Mouse (Mus musculus) c-Kit-positive CD71-positive TER-119-negative erythroid progenitor cells, embryonic 14.5 days (primary cell): Measurements from ENCODE around the gene Fuca2.
"Not testable (repeated sequence)": the region's sequence is repeated elsewhere in the genome, so short reads cannot be mapped to it uniquely, and the experiment has no call there.

Experiments
- DNase-seq: peaks from one replicate; pipeline ENCODE4 v3.0.0-alpha.2; 2013; ENCODE audit warnings: low read depth

The Fuca2 gene

DNA sequence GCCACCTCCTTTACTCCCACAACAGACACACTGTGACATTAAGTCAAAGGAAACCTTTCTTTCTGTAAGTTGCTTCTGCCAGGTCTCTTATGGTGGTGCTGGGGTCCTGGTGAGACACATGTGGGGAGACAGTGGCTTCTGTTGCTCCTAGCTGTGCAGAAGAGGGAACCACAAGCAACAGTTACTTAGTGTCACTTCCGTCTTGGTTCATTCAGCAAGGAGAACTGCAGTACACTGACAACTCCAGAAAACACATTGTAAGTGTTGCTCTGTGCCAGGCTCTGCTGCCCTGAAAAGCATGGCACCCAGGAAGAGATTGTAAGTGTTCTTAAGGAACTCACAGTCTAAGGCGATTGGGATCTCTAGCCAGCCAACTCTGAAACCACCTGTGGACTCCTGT, at the start of gene Fuca2:
TSS of gene Fuca2 (plus strand) at position 210 of the 400 bp plus-strand sequence.
- DNase-seq, result no peak

- no peak for DNase-seq
These were observed 47.7 kb upstream of the Fuca2 start for GRCm38 (mm10) chr10:13451640-13452039.

DNA sequence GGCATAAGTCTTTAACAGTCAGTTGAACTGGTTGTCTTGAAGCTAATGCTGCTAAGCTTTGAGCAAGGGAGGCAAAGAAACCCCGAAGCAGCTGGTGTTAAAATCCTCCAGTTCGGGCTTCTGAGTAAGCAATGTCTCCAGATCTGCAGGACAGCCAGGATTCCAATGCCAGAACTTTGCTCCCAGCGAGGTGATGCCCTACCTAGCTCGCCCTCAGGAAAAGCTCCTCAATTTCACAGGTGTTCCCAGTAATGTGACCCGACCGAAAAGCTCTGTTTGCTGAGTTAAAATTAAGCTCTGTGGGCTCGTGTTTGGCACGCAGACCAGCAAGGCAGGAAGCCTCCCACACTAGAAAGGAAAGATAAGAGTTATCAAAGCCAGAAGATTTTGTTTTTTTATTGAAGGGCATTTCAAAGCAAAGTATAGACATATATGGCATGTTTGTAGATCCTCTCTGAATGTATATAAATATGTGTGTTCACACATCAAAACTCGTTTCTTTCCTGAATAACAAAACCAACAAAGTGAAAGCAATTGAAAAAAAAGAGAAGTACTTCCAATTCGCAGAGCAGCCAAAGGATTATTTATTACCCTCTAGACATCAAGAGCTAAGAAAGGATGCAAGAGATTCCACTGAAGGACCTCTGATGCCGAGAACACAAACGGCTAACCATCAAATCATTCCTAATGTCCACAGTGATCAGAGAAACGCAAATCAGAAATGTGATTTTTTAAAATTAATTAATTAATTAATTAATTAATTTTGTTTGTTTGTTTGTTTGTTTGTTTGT, 45.9 kb upstream of the Fuca2 start:
- DNase-seq, result no peak

DNA sequence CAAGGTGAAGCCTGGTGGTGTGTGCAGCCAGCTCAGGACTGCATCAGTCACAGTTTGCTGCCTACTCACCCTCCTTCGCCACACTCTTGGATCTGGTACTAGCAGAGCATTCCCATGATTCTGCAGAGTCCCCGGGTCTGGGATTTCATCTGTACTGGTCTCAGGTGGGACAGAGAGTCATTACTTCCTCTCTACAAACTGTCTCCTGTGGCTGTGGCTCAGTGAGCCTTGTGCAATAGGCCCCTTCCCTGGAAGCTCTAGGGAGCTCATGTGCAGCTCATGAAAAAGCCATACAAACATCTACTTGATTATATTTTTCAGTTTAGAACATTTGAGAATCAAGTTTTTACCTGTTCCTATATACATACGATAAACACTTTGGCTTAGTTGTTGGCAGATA, 35.0 kb upstream of the Fuca2 start:
- DNase-seq, result not testable (repeated sequence)

DNA sequence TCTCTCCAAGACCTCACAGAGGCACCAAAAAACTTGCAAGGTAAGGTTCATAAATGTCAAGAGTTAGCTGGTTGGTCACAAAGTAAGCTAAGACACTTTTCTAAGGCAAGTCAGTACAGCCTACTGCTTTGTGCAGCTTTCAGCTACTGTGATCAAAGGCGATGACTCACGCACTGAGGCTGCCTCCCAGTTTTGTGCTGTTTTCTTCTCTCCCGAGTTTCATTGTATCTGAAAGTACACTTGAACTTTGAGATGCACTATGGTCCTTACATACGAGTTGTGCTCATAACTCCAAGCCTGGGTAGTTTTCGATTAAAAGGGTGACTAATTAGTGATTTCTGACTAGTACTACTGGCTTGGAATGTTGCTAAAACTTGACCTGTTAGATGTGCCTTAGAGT, 32.4 kb upstream of the Fuca2 start:
- no peak for DNase-seq

GRCm38 (mm10) chr10:13468025-13468529, 31.3 kb upstream of the Fuca2 start:
- not testable (repeated sequence) for DNase-seq

GRCm38 (mm10) chr10:13470236-13470635, 29.1 kb upstream of the Fuca2 start:
- no peak for DNase-seq

DNA sequence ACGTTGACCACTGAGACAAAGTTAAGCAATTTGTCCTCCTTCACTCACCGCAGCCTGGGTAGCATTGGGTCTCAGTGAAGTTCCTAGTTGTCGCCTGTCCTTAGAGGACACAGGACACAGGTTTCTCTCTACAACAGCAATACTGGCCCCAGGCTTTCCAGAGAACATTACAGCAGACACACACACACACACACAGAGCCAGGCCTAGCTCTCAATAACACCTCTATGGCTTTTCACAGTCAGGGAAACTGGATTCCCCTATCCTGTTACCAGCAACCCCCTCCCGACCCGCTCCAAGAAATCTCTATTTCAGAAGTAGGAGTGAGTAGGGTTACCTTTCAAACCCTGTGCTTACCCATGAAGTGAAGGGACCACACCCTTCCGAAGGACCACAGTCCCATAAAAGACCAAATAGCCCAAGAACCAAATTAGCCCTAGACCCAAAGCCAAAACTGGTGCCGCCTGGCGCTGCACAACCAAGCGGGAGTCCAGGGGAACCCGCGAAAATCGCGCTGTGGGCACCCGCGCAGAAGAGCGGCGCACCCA, 26.0 kb upstream of the Fuca2 start:
- no peak for DNase-seq

- DNase-seq, result no peak
These were observed 25.3 kb upstream of the Fuca2 start, which contains the start of gene Phactr2 for GRCm38 (mm10) chr10:13473833-13474567. TSS of gene Phactr2 (minus strand) at chr10:13474412.

- DNase-seq, result no peak
These were observed 24.8 kb upstream of the Fuca2 start for GRCm38 (mm10) chr10:13474568-13474955.

GRCm38 (mm10) chr10:13475121-13475520, 24.2 kb upstream of the Fuca2 start:
- DNase-seq, result no peak

DNA sequence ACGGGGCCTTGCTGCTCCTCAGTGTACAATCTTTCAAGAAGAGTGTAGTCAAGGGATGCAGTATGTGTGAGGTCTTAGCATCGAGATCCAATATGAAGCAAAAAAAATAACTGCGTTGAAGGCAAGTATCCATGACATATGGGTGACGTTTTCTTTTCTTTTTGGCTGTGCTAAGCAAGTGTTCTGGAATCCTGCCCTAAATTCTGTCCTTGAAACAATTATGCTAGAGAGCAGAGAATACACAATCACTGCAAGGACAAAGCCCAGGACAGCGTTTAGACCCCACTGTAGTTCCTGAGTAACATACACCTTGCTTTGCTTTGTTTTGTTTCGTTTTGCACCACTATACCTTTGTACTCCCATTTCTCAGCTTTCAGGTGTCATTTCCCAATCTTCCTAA, 20.0 kb upstream of the Fuca2 start:
- DNase-seq, result no peak

GRCm38 (mm10) chr10:13485958-13486357, 13.4 kb upstream of the Fuca2 start:
- no peak for DNase-seq

- DNase-seq, result no peak
These were observed 9.7 kb upstream of the Fuca2 start for GRCm38 (mm10) chr10:13489671-13490070.

DNA sequence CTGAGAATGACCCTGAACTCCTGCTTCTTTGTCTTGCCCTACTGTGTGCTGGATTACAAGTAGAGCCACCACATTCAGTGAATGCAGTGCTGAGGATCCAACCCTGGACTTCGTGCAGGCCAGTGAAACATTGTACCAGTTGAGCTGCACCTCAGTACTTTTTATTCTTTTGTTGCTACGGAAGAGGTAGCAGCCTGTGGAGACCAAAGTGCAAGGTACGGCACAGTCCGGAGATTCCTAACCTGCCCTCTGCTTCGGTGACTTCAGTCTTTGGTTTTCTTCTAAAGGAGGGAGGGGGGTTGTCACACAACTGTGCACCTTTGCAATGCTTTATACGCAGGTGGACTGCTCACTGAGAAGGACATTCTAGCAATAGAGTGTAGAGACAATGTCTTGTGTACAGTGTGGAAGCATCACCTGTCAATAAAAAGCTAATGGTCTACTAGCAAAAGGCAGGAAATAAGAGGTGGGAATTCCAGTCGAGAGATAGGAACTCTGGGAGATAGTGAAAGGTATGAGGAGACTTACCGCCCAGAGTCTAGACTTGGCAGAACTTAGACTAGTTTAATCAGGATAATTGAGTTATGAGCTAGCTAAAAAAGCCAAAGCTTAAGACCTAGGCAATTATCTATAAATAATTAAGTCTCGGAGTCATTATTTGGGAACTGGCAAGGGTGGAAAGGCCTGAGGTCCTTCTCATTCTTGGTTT, 5.2 kb upstream of the Fuca2 start:
- DNase-seq, result no peak

DNA sequence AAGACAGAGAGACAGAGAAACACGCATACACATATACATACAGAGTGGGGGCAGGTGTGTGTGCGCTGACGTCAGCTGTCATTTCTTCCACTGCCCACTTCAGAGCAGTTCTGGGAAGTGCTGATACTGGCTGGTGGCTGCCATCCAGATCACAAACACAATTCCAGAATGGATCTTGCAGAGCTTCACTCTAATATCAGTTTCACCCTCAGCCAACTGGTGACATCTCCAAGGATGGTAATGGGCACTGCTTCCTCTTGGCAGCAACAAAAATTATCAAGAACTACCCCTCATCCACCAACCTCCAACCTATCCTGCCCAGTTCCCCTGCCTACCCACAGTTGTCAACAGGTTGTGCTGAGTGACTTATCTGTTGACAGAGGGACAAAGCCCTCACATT, 3.0 kb upstream of the Fuca2 start:
- no peak for DNase-seq

DNA sequence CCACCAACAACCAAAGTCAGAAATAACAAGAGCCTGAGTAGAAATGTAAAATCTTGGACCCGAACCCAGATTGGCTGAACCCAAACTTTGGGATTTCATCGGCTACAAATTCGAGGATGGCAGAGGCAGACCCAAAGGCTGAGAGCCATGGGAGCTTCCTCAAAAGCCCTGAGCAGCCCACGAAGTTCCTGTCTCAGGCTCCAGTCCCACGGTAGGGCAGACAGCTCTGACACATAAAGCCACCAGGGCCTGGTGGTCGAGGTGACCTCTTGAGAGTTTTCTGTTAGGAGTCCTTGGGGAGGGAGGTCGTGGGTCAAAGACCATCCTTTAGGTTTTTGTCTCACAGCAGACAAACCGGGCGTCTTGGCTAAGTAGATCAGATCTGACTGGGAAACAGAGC, 1.1 kb downstream of the Fuca2 start:
- DNase-seq, result no peak

- peak; percentile 75 for DNase-seq
These were observed 1.7 kb downstream of the Fuca2 start for GRCm38 (mm10) chr10:13500938-13501496.

GRCm38 (mm10) chr10:13501533-13501932, 2.2 kb downstream of the Fuca2 start:
- not testable (repeated sequence) for DNase-seq

GRCm38 (mm10) chr10:13502371-13502770, 3.0 kb downstream of the Fuca2 start:
- peak; percentile 91 for DNase-seq

GRCm38 (mm10) chr10:13521857-13522256, 22.5 kb downstream of the Fuca2 start:
- peak; percentile 59 for DNase-seq

DNA sequence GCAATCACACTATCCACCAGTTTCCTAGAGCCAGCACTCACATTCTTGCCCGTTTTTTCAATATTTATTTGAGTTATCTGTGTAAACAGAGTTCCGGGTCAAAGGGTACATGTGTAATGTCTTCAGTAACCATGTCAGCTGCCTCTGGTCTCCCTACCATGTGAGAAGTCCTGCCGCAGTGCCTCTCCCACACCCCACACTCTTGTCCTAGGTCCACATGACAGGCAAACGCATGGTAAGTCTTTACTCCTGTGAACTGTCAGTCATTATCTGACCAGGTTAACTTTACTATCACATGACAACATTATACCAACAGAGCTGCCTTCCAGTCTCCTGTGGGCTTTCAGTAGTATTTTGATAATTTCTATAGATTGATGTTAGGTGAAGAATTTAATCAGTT, 28.8 kb downstream of the Fuca2 start:
- no peak for DNase-seq
